18 mouse cellular contexts compared by ENCODE assay signal in the genomic region with DNA sequence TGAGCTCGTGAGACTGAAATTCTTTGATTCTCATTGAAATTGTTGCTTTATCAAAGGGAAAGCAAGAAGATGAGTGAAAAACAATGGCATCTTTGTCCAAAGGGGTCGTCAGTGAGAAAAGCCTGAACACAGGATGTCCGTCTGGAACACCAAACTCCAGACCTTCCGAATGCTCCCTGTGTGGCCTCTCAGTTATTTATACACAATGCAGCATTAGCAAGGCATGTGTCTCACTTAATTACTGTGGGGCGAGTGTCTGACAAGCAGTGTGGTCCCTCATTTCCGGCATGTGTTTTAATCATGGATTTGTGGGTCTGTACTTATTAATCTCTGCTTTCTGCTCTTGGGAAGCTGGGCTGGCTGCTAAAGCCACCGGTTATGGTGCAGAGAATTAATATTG.
DNase-seq lines count a peak whose midpoint lies in the region; ATAC-seq and TF ChIP-seq lines count a peak whose summit lies in the region.
"Had no signal": no experiment of that assay in that cellular context is flagged by ENCODE, and none has a peak within 500 bp of the region (broad histone marks: within the 10 kb centered on the region; RNA-seq: fewer than 3 reads in every experiment).

No protein-coding gene starts in this region.

- no peak overlapping the region for H3K9ac ChIP-seq in lung, embryonic 15.5 days
- H3K9ac ChIP-seq in midbrain, postnatal 0 days (replicated peaks; ENCODE audit: low read length, poor library complexity, severe bottlenecking): no peak overlapping the region
- H3K9ac ChIP-seq: embryonic facial prominence, embryonic 13.5 days; heart, embryonic 13.5 days; kidney, embryonic 15.5 days; limb, embryonic 15.5 days; stomach, embryonic 15.5 days had no signal

- no peaks in the 10 kb centered on the region for H3K27me3 ChIP-seq in lung, embryonic 15.5 days
- no peaks in the 10 kb centered on the region for H3K27me3 ChIP-seq in midbrain, postnatal 0 days (ENCODE audit: insufficient read depth, low read length)
- H3K27me3 ChIP-seq: embryonic facial prominence, embryonic 13.5 days; heart, embryonic 13.5 days; kidney, embryonic 15.5 days; limb, embryonic 15.5 days; stomach, embryonic 15.5 days had no signal

- H3K9me3 ChIP-seq in lung, embryonic 15.5 days: no peaks in the 10 kb centered on the region
- no peaks in the 10 kb centered on the region for H3K9me3 ChIP-seq in midbrain, postnatal 0 days (ENCODE audit: low read length)
- H3K9me3 ChIP-seq: embryonic facial prominence, embryonic 13.5 days; forebrain, embryonic 10.5 days; heart, embryonic 13.5 days; kidney, embryonic 15.5 days; limb, embryonic 15.5 days; stomach, embryonic 15.5 days had no signal

- no peak for TF ChIP-seq CTCF in midbrain, postnatal 0 days (IDR thresholded peaks at IDR 0.05)

- ATAC-seq in lung, embryonic 15.5 days (ENCODE audit: borderline replicate concordance, extremely low read depth, low FRiP score, low TSS enrichment): peak; percentile 52; the same call in 1 of the 2 replicates
- no peak for ATAC-seq in midbrain, postnatal 0 days (ENCODE audit: low FRiP score)

- WGBS in lung, embryonic 15.5 days: 31% methylated on average over 7 of the region's 7 CpGs
- WGBS in midbrain, postnatal 0 days: 43% methylated on average over 7 of the region's 7 CpGs

- no peaks in the 10 kb centered on the region for H3K36me3 ChIP-seq in lung, embryonic 15.5 days
- no peaks in the 10 kb centered on the region for H3K36me3 ChIP-seq in midbrain, postnatal 0 days (ENCODE audit: insufficient read depth, low read length)
- H3K36me3 ChIP-seq: embryonic facial prominence, embryonic 13.5 days; forebrain, embryonic 10.5 days; heart, embryonic 13.5 days; kidney, embryonic 15.5 days; limb, embryonic 15.5 days; stomach, embryonic 15.5 days had no signal

- peak; percentile 27 for DNase-seq in embryo, embryonic 10.5 days (ENCODE audit: low spot score)
- DNase-seq in embryo, embryonic 9.5 days (ENCODE audit: extremely low spot score): no peak
- DNase-seq in lung, postnatal 10 days: no peak
- peak; percentile 51 for DNase-seq in forelimb bud, embryonic 11.5 days (ENCODE audit: low read depth, low spot score)
- DNase-seq in midbrain, postnatal 0 days (ENCODE audit: low spot score): peak; percentile 12
- no peak for DNase-seq in ovary, postnatal 14 days (ENCODE audit: low spot score)
- no peak for DNase-seq in kidney, adult 18-20 months
- DNase-seq: adrenal gland, postnatal 25 days; cerebellum, postnatal 10 days; lung, adult 2 months; thymus, postnatal 25 days had no signal

- H3K4me1 ChIP-seq in lung, embryonic 15.5 days: 0 out of 2 replicates have a peak, but pooled peaks cover 7% of the 10 kb centered on the region
- no peaks in the 10 kb centered on the region for H3K4me1 ChIP-seq in midbrain, postnatal 0 days (ENCODE audit: insufficient read depth, low read length)
- H3K4me1 ChIP-seq: limb, embryonic 15.5 days; stomach, embryonic 15.5 days had no signal

- H3K4me2 ChIP-seq in lung, embryonic 15.5 days: no peak overlapping the region
- no peak overlapping the region for H3K4me2 ChIP-seq in midbrain, postnatal 0 days (ENCODE audit: low read depth, low read length, poor library complexity, severe bottlenecking)
- H3K4me2 ChIP-seq: embryonic facial prominence, embryonic 13.5 days; heart, embryonic 13.5 days; kidney, embryonic 15.5 days; limb, embryonic 15.5 days; stomach, embryonic 15.5 days had no signal

- no peak overlapping the region for H3K4me3 ChIP-seq in lung, embryonic 15.5 days
- no peak overlapping the region for H3K4me3 ChIP-seq in midbrain, postnatal 0 days (ENCODE audit: low read depth, low read length)
- H3K4me3 ChIP-seq: embryonic facial prominence, embryonic 13.5 days; forebrain, embryonic 10.5 days; heart, embryonic 13.5 days; kidney, embryonic 15.5 days; limb, embryonic 15.5 days; stomach, embryonic 15.5 days had no signal

- H3K27ac ChIP-seq in lung, embryonic 15.5 days: no peak overlapping the region
- H3K27ac ChIP-seq in midbrain, postnatal 0 days (ENCODE audit: low read depth, low read length): no peak overlapping the region; the same call in 1 of the 2 replicates
- H3K27ac ChIP-seq: embryonic facial prominence, embryonic 13.5 days; forebrain, embryonic 10.5 days; heart, embryonic 13.5 days; kidney, embryonic 15.5 days; limb, embryonic 15.5 days; stomach, embryonic 15.5 days had no signal

Comparison
In these comparisons a context has a peak if more than half of its experiments do, and no peak if none do; other contexts are left out.
1. DNase-seq: peak in embryo, embryonic 10.5 days (single experiment), forelimb bud, embryonic 11.5 days (single experiment) and midbrain, postnatal 0 days (single experiment); none in embryo, embryonic 9.5 days (single experiment), lung, postnatal 10 days (single experiment), ovary, postnatal 14 days (single experiment) and kidney, adult 18-20 months (single experiment).